Mouse (Mus musculus) liver, embryonic 13.5 days (tissue): Measurements from ENCODE around the gene Tbx4. TPM values are rescaled to one million over a fixed set of nuclear protein-coding genes. Genes with fewer than 3 reads are reported as not detected.

Experiments used
- ATAC-seq: fragments of 200-750 bp; cut with Nextera tagmentation; 2 replicates; pipeline ENCODE4 v1.8.0; 2017; ENCODE audit warnings: low read depth, mild to moderate bottlenecking, moderate number of reproducible peaks, moderate library complexity
- DNase-seq: peaks from one replicate; pipeline ENCODE4 v3.0.0; 2022
- H3K27ac ChIP-seq: fragments of 300-500 bp; sonication (generic); 2 replicates; pipeline ENCODE4 v1.5.1; 2015; ENCODE audit warnings: moderate library complexity, mild to moderate bottlenecking, inconsistent platforms
- H3K27me3 ChIP-seq: fragments of 300-500 bp; sonication (generic); 2 replicates; pipeline ENCODE4 v1.6.1; 2015; ENCODE audit warnings: mild to moderate bottlenecking, inconsistent platforms
- H3K36me3 ChIP-seq: fragments of 300-500 bp; sonication (generic); 2 replicates; pipeline ENCODE4 v1.6.1; 2015; ENCODE audit warnings: mild to moderate bottlenecking, inconsistent platforms
- H3K4me1 ChIP-seq: fragments of 300-500 bp; sonication (generic); replicated peaks from 2 replicates; pipeline ENCODE4 v1.6.1; 2015; ENCODE audit warnings: inconsistent platforms
- H3K4me2 ChIP-seq: fragments of 300-500 bp; sonication (generic); 2 replicates; pipeline ENCODE4 v1.6.1; 2015; ENCODE audit warnings: inconsistent platforms, mild to moderate bottlenecking, moderate library complexity
- H3K4me3 ChIP-seq: fragments of 300-500 bp; sonication (generic); replicated peaks from 2 replicates; pipeline ENCODE4 v1.5.1; 2015; ENCODE audit warnings: mild to moderate bottlenecking, inconsistent platforms
- H3K9ac ChIP-seq: fragments of 300-500 bp; sonication (generic); 2 replicates; pipeline ENCODE4 v1.6.1; 2015; ENCODE audit warnings: mild to moderate bottlenecking, inconsistent platforms
- H3K9me3 ChIP-seq: fragments of 300-500 bp; sonication (generic); replicated peaks from 2 replicates; pipeline ENCODE4 v1.6.1; 2016; ENCODE audit warnings: inconsistent platforms
- WGBS: fragments of 180-500 bp; shearing (Covaris S2); methylation state at CpG from one replicate; pipeline ENCODE4 v1.1.7; 2015; ENCODE audit not compliant: insufficient replicate concordance; 5-methylcytosine and 5-hydroxymethylcytosine counted together
- polyA plus RNA-seq: library from polyadenylated mRNA; unstranded; fragments of >200 nt; fragmentation: Nextera tagmentation; extraction: Ambion mirVana; gene quantifications from 2 replicates; pipeline ENCODE4 v1.2.1, GENCODE M21; 2015

The Tbx4 gene
- polyA plus RNA-seq, 1 experiment from 2014 or later, result 0.06 TPM

GRCm38 (mm10) chr11:85864363-85864762, 21.9 kb upstream of the Tbx4 start:
- ATAC-seq, result no peak
- Histone ChIP-seq H3K36me3 (no peaks in the 10 kb centered on the region), H3K27ac (no peak overlapping the region), H3K4me2 (no peak overlapping the region), H3K4me3 (no peak overlapping the region), H3K9me3 (no peaks in the 10 kb centered on the region), H3K4me1 (no peaks in the 10 kb centered on the region), H3K9ac (no peak overlapping the region), H3K27me3 (0 out of 2 replicates have a peak, but pooled peaks cover 7% of the 10 kb centered on the region)
- 28% methylated on average over 7 of the region's 7 CpGs for WGBS
- no peak for DNase-seq

- H3K4me3 ChIP-seq, result no peak overlapping the region
Measured at GRCm38 (mm10) chr11:85876059-85876788, 10.0 kb upstream of the Tbx4 start.

GRCm38 (mm10) chr11:85884498-85884897, 1.7 kb upstream of the Tbx4 start:
- H3K27me3 ChIP-seq, result peaks cover 92% of the 10 kb centered on the region
- no peak overlapping the region for H3K9ac ChIP-seq
- no peak overlapping the region for H3K27ac ChIP-seq
- H3K4me3 ChIP-seq, result no peak overlapping the region
- peaks cover 8% of the 10 kb centered on the region for H3K4me1 ChIP-seq
- WGBS, result 57% methylated on average over 4 of the region's 4 CpGs
- no peaks in the 10 kb centered on the region for H3K9me3 ChIP-seq
- no peaks in the 10 kb centered on the region for H3K36me3 ChIP-seq
- ATAC-seq, result no peak
- no peak overlapping the region for H3K4me2 ChIP-seq
- no peak for DNase-seq

More at GRCm38 (mm10) chr11:85876059-85876788, 10.0 kb upstream of the Tbx4 start:
- no peaks in the 10 kb centered on the region for H3K4me1 ChIP-seq
- no peaks in the 10 kb centered on the region for H3K9me3 ChIP-seq
- peaks cover 49% of the 10 kb centered on the region for H3K27me3 ChIP-seq
- no peak overlapping the region for H3K4me2 ChIP-seq
- ATAC-seq (no peak), DNase-seq (no peak)
- no peaks in the 10 kb centered on the region for H3K36me3 ChIP-seq
- H3K9ac ChIP-seq, result no peak overlapping the region
- 61% methylated on average over 24 of the region's 24 CpGs for WGBS
- no peak overlapping the region for H3K27ac ChIP-seq

GRCm38 (mm10) chr11:85886429-85886785, 185 bp downstream of the Tbx4 start:
- WGBS, result 8% methylated on average over 22 of the region's 22 CpGs
- DNase-seq, result no peak
- H3K9ac ChIP-seq, result no peak overlapping the region
- H3K36me3 ChIP-seq, result no peaks in the 10 kb centered on the region
- ATAC-seq, result no peak
- H3K4me3 ChIP-seq, result no peak overlapping the region
- no peaks in the 10 kb centered on the region for H3K9me3 ChIP-seq
- H3K27ac ChIP-seq, result no peak overlapping the region
- peaks cover 12% of the 10 kb centered on the region for H3K4me1 ChIP-seq
- H3K4me2 ChIP-seq, result no peak overlapping the region
- peaks cover 97% of the 10 kb centered on the region for H3K27me3 ChIP-seq

GRCm38 (mm10) chr11:85887273-85887672, 1.1 kb downstream of the Tbx4 start:
- peaks cover 98% of the 10 kb centered on the region for H3K27me3 ChIP-seq
- no peak overlapping the region for H3K27ac ChIP-seq
- ATAC-seq (no peak), DNase-seq (no peak)
- peaks cover 12% of the 10 kb centered on the region for H3K4me1 ChIP-seq
- H3K4me2 ChIP-seq, result no peak overlapping the region
- no peaks in the 10 kb centered on the region for H3K9me3 ChIP-seq
- WGBS, result 31% methylated on average over 6 of the region's 6 CpGs
- no peaks in the 10 kb centered on the region for H3K36me3 ChIP-seq
- no peak overlapping the region for H3K9ac ChIP-seq
- H3K4me3 ChIP-seq, result no peak overlapping the region

- no peak for DNase-seq
- no peaks in the 10 kb centered on the region for H3K36me3 ChIP-seq
- H3K9ac ChIP-seq, result no peak overlapping the region
- ATAC-seq, result no peak
- H3K9me3 ChIP-seq, result no peaks in the 10 kb centered on the region
- no peak overlapping the region for H3K27ac ChIP-seq
- peaks cover 12% of the 10 kb centered on the region for H3K4me1 ChIP-seq
- H3K4me3 ChIP-seq, result no peak overlapping the region; the same call in 1 of the 2 replicates
- 4% methylated on average over 17 of the region's 17 CpGs for WGBS
- no peak overlapping the region for H3K4me2 ChIP-seq
- peaks cover 98% of the 10 kb centered on the region for H3K27me3 ChIP-seq
Measured at GRCm38 (mm10) chr11:85887801-85888450, 1.7 kb downstream of the Tbx4 start.

GRCm38 (mm10) chr11:85888451-85888961, 2.3 kb downstream of the Tbx4 start:
- 3% methylated on average over 26 of the region's 26 CpGs for WGBS
- no peak for ATAC-seq
- Histone ChIP-seq H3K4me2 (no peak overlapping the region), H3K9me3 (no peaks in the 10 kb centered on the region), H3K4me3 (no peak overlapping the region; the same call in 1 of the 2 replicates), H3K9ac (no peak overlapping the region), H3K27me3 (peaks cover 98% of the 10 kb centered on the region), H3K27ac (no peak overlapping the region), H3K36me3 (no peaks in the 10 kb centered on the region), H3K4me1 (peaks cover 12% of the 10 kb centered on the region)
- DNase-seq, result no peak

- Histone ChIP-seq H3K4me1 (peaks cover 12% of the 10 kb centered on the region), H3K27ac (no peak overlapping the region), H3K9ac (no peak overlapping the region), H3K4me2 (no peak overlapping the region), H3K27me3 (peaks cover 99% of the 10 kb centered on the region), H3K36me3 (no peaks in the 10 kb centered on the region), H3K4me3 (no peak overlapping the region), H3K9me3 (no peaks in the 10 kb centered on the region)
- no peak for ATAC-seq
- WGBS, result 30% methylated on average over 8 of the region's 8 CpGs
- no peak for DNase-seq
Measured at GRCm38 (mm10) chr11:85889056-85889729, 3.0 kb downstream of the Tbx4 start.

GRCm38 (mm10) chr11:85889730-85890562, 3.7 kb downstream of the Tbx4 start:
- no peak for ATAC-seq
- H3K4me3 ChIP-seq, result 0 out of 2 replicates have a peak overlapping the region, but pooled peaks have one; percentile 9

GRCm38 (mm10) chr11:85890563-85890845, 4.3 kb downstream of the Tbx4 start:
- Histone ChIP-seq H3K4me1 (peaks cover 16% of the 10 kb centered on the region), H3K9ac (no peak overlapping the region), H3K9me3 (no peaks in the 10 kb centered on the region), H3K4me2 (no peak overlapping the region), H3K27ac (no peak overlapping the region), H3K27me3 (peaks cover 99% of the 10 kb centered on the region), H3K36me3 (no peaks in the 10 kb centered on the region), H3K4me3 (no peak overlapping the region)
- DNase-seq (no peak), ATAC-seq (no peak)
- 3% methylated on average over 13 of the region's 13 CpGs for WGBS

More at GRCm38 (mm10) chr11:85889730-85890562, 3.7 kb downstream of the Tbx4 start:
- no peak overlapping the region for H3K9ac ChIP-seq
- H3K4me1 ChIP-seq, result peaks cover 16% of the 10 kb centered on the region
- no peak overlapping the region for H3K27ac ChIP-seq
- DNase-seq, result no peak
- H3K9me3 ChIP-seq, result no peaks in the 10 kb centered on the region
- H3K27me3 ChIP-seq, result peaks cover 99% of the 10 kb centered on the region
- peak overlapping the region; percentile 6; the same call in 1 of the 2 replicates for H3K4me2 ChIP-seq
- 5% methylated on average over 47 of the region's 47 CpGs for WGBS
- H3K36me3 ChIP-seq, result no peaks in the 10 kb centered on the region
